Mouse (Mus musculus) left cerebral cortex, adult 18-20 months (tissue): ENCODE measurements around the gene Ankrd24. TPM values are rescaled to one million over a fixed set of nuclear protein-coding genes. Genes with fewer than 3 reads are reported as not detected.
A peak's percentile ranks its signal among the peaks of the same experiment; 100 is the strongest.
"Not testable (repeated sequence)": the region's sequence is repeated elsewhere in the genome, so short reads cannot be mapped to it uniquely, and the experiment has no call there.

Experiments
- DNase-seq, 2 experiments: peaks; one replicate each; pipeline ENCODE4 v3.0.0; 2021 to 2022; ENCODE audit warnings: low spot score in 2 of 2, mixed read lengths in 1 of 2
- total RNA-seq, 2 experiments: library from RNA; stranded (reverse); gene quantifications; 2 replicates each; pipeline ENCODE4 v1.2.3; 2021

Ankrd24 gene
- total RNA-seq, 2 experiments from 2014 or later, result 44.4 to 46.4 TPM

DNA sequence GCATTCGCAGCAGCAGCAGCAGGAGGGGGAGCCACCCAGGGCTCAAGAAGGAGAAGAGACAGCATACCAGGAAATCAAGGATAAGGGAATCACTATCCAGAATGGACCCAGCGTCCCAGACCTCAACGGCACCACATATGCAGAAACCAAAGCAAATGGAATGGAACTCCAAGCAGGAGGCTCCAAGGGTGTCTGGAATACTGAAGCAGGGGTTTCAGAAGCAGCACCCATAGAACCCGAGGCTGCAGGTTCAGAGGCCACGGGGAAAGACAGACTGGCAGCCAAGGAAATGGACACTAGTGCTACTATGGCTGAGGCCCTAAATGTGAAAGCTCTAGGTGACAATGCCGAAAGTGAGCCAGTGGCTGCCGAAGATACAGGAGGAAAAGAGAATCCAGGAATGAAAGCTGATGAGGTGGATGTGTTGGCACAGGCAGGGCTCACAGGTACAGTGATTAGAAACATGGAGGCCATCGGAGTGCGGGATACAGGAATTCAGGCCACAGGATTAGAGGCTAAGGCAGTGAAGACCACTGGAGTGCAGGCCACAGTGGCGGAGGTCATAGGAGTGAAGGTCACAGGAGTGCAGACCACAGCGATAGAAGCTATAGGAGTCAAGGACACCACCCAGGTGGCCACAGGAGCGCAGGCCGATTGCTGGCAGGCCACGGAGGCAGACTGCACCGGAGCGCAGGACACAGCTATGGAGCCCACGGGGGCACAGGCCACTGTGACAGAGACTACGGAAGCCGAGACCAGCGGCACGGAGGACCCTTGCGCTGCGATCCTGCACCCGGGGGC is 14.5 kb downstream of the Ankrd24 start:
- DNase-seq, result no peak

DNA sequence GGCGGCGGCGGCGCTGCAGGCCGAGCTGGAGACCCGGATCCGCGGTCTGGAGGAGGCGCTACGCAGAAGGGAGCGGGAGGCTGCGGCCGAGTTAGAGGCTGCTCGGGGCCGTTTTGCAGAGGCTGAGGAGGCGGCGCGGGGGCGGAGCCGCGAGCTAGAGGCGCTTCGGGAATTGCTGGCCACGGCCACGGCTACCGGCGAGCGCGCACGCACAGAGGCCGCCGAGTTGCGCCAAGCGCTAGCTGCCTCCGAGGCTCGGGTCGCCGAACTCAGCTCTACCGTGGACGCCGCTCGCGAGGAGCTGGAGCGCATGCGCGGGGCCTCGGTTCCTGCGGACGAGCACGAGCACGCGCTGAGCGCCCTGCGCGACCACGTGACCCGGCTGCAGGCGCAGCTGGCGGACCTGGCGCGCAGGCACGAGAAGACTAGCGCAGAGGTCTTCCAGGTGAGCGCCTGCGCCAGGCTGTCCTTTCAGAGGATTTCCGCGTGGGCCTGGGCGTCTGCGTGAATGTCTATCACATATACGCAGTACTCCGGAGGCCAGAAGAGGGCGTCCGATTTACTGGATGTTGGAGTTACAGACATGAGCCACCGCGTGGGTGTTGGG is 15.2 kb downstream of the Ankrd24 start:
- DNase-seq, result peak; percentile 92 to 96

DNA sequence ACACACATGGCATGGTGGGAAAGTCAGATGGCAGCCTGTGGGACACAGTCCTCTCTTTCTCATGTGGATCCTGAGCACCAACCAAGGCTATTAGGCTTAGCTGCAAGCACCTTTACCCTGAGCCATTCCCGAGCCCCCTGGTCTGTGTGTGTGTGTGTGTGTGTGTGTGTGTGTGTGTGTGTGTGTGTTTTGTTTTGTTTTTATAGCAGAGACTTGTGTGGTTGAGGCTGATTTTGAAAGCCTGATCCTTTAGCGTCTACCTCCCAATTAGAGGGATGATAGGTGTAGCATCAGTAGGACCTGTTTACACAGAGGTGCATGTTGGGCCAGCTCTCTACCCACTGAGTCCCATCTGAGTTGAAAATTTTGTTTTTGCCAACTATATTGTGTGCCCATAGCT is 15.8 kb downstream of the Ankrd24 start:
- peak in 1 of 2 experiments; percentile 1 for DNase-seq

DNA sequence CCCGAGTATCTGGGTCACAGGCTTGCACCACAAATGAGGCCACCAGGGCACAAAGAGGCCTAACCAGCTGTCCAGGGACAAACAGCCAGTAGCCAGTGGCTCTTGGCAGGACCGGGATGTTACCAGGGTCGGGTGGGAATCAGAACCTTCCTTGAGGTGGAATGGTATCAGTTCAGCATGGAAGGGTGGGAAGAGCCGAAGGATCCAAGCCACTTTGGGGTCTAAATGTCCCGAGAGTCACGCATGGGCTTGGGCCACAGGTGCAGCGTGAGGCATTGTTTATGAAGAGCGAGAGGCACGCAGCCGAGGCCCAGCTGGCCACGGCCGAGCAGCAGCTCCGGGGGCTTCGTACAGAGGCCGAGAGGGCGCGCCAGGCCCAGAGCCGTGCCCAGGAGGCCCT is 16.4 kb downstream of the Ankrd24 start:
- peak in 1 of 2 experiments; percentile 1 for DNase-seq

DNA sequence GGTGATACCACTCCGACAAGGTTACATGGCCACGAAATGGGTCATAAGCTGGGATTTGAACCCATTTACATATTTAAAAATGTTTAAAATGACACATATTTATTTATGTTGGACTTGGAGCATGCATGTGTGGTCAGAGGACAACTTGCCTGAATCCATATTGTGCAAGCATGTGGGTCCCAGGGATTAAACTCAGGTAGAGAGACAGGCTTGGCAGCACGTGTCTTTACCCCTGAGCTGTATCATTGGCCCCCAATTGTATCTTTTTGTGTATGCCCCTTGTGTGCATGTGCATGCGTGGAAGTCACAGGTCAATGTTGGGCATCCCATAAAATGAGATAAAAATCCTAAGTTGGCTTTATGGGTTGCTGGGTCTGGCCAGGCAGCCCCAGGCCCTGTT is 17.1 kb downstream of the Ankrd24 start:
- DNase-seq, result peak in 1 of 2 experiments; percentile 1

DNA sequence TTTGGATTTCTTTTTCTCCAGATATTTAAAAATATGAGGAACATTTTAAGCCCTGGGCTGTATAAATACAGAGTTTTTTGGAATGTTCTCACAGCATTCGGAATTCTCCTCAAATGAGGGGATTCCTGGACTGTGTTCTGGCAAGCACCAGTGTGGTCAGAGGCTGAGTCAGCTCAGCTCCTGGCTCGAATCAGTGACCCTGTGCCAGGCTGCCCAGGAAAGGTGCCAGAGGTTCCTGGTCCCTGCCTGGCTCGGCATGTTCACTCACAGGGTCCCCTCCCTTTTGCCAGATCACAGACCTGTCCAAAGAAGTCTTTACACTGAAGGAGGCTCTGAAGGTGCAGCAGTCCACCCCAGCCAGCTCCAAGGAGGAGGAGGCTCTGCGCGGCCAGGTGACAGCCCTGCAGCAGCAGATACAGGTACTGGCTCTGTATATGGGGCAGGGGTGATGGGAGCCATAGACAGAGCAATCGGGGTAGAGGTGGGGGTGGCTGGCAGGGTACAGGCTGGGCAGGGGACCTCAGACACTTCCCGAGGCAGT is 17.7 kb downstream of the Ankrd24 start:
- no peak for DNase-seq

DNA sequence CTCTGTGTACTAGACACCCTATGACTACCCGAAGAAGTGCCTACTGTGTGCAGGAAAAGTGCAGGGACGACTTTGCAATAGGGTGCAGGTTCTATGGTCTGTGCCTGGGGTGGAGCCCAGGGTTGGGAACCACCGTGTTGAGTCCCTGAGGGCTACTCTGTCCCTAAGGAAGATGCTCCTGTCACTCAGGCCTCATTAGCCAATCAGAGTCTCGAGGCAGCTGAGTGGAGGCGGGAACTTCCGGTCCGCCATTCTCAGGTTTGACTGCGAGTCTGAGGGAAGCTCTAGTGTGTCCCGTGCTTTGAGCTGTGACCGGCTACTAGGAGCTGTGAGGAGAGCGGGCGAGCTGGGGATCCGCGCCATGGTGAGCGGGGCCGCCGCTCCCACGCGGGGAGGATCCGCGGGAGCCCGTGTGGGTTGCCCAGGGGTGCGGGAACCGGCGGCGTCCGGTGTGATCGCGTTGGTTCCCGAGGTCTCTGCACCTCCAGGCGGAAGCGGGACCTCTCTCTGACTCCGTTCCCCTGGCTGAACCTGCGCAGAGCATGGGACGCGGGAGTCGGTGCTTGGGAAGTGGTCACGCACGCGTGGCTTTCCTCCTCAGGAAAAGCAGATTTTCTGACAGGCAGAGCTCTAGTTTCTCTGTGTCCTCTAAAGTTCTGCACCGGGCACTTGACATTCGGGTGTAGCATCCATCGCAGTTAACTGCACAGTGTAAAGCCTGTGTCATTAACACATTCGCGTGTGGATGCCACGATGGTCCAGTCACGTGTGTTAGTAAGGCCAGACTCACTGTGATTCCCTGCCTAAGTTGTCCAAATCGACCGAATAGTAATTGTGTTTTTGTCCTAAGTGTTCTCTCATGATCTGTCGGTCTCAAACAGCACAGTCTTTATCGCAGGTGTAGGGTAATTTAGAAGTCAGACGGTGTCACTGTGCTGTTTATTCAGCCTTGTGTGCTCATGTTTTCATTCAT is 20.7 kb downstream of the Ankrd24 start, which contains the start of gene Gm10778:
Gene Gm10778 (plus strand): TSS at position 257 of the 973 bp plus-strand sequence.
- DNase-seq, result peak; percentile 87 to 89

DNA sequence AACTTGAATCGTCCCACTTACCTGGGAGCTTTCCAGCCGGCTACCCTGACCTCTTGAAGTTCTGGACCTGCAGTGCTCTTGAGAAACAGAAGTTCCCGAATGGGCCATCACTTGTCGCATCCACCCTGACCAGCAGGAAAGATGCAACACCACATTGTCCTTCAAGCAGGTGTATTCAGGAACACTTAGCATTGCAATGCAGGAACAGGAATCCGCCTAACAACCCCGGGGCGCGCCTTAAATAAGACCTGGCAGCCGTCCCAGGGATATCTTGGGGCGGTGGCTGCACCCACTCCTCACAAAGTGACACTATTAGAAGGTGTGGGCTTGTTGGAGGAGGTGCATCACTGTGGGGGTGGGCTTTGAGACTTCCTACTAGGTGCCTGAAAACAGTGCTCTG is 26.8 kb downstream of the Ankrd24 start:
- DNase-seq, result no peak

DNA sequence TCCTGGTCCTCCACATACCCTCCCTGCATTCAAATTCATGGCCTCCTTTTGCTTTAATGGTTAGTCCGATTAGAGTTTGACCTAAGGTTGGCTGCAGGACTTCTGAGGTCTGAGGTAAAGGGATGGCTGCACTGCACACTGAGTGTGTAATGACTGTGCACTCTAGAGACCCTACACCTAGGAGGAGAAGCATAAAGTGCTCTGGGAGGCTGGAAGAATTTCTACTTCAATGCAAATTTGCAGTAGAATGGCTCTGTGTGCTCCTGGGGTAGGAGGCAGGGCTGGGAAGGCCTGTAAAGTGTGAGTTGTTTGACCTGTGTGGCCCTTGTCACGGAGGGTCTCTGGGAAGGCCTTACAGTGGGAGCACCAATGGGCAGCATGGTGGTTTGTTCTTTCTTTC is 27.8 kb downstream of the Ankrd24 start:
- no peak for DNase-seq

DNA sequence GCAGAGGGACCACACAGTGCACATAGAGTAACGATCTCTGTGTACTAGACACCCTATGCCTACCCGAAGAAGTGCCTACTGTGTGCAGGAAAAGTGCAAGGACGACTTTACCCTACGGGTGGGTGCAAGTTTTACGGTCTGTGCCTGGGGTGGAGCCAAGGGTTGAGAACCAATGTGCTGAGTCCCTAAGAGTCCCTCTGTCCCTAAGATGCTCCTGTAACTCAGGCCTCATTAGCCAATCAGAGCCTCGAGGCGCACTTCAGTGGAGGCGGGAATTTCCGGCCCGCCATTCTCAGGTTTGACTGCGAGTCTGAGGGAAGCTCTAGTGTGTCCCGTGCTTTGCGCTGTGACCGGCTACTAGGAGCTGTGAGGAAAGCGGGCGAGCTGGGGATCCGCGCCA is 58.8 kb downstream of the Ankrd24 start:
- not testable (repeated sequence) for DNase-seq

Other genes starting within 250 kb of the Ankrd24 start
- gene Dohh, start 244.1 kb upstream of the Ankrd24 start, total RNA-seq, result 10 to 100 TPM; 87.4 to 97.6 TPM
- gene Gm48551, start 244.1 kb upstream of the Ankrd24 start, total RNA-seq, result 1 to 10 TPM; 3.1 to 3.8 TPM
- gene Gm48552, start 239.5 kb upstream of the Ankrd24 start, total RNA-seq, result 1 to 10 TPM; 2.7 to 2.8 TPM
- 1 to 10 TPM; 1.1 to 1.2 TPM for gene Smim24, start 235.5 kb upstream of the Ankrd24 start, total RNA-seq
- 10 to 100 TPM; 84.7 to 91.7 TPM for gene Nfic, start 172.9 kb upstream of the Ankrd24 start, total RNA-seq
- 100 to 1,000 TPM; 242 to 259 TPM for gene Celf5, start 145.8 kb upstream of the Ankrd24 start, total RNA-seq
- gene Ncln, start 132.1 kb upstream of the Ankrd24 start, total RNA-seq, result 10 to 100 TPM; 68.1 to 85.1 TPM
- gene S1pr4, start 128.4 kb upstream of the Ankrd24 start, total RNA-seq, result under 1 TPM; 0.58 to 0.82 TPM
- 1 to 10 TPM; 2.6 to 3.5 TPM for gene Gna15, start 104.3 kb upstream of the Ankrd24 start, total RNA-seq
- gene Gna11, start 83.3 kb upstream of the Ankrd24 start, total RNA-seq, result 100 to 1,000 TPM; 105 to 114 TPM
- 100 to 1,000 TPM; 700 to 737 TPM for gene Aes, start 69.1 kb upstream of the Ankrd24 start, total RNA-seq
- gene Tle2, start 54.0 kb upstream of the Ankrd24 start, total RNA-seq, result 10 to 100 TPM; 41.3 to 42.4 TPM
- gene Tle6, start 27.5 kb upstream of the Ankrd24 start, total RNA-seq, result 10 to 100 TPM; 11.4 to 11.8 TPM
- gene BC025920, start 22.3 kb upstream of the Ankrd24 start, total RNA-seq, result 1 to 10 TPM; 2.6 to 3.3 TPM
- gene Sirt6, start 743 bp upstream of the Ankrd24 start, total RNA-seq, result 10 to 100 TPM; 26.2 to 26.6 TPM
- gene Gm10778, start 20.5 kb downstream of the Ankrd24 start, total RNA-seq, result 1 to 10 TPM; 4.3 to 5.8 TPM
- gene Zfp433, start 76.3 kb downstream of the Ankrd24 start, total RNA-seq, result 10 to 100 TPM in 1 of 2 experiments, 1 to 10 TPM in 1; 8.6 to 10.6 TPM
- gene Gm3055, start 142.6 kb downstream of the Ankrd24 start, total RNA-seq, result 10 to 100 TPM; 12.5 to 14.8 TPM
- gene Gm4767, start 183.6 kb downstream of the Ankrd24 start, total RNA-seq, result 1 to 10 TPM; 3.0 to 3.2 TPM
- 1 to 10 TPM; 2.1 to 3.8 TPM for gene Gm32687, start 235.4 kb downstream of the Ankrd24 start, total RNA-seq